ENCODE assay signal across 8 mouse cellular contexts in the genomic region with DNA sequence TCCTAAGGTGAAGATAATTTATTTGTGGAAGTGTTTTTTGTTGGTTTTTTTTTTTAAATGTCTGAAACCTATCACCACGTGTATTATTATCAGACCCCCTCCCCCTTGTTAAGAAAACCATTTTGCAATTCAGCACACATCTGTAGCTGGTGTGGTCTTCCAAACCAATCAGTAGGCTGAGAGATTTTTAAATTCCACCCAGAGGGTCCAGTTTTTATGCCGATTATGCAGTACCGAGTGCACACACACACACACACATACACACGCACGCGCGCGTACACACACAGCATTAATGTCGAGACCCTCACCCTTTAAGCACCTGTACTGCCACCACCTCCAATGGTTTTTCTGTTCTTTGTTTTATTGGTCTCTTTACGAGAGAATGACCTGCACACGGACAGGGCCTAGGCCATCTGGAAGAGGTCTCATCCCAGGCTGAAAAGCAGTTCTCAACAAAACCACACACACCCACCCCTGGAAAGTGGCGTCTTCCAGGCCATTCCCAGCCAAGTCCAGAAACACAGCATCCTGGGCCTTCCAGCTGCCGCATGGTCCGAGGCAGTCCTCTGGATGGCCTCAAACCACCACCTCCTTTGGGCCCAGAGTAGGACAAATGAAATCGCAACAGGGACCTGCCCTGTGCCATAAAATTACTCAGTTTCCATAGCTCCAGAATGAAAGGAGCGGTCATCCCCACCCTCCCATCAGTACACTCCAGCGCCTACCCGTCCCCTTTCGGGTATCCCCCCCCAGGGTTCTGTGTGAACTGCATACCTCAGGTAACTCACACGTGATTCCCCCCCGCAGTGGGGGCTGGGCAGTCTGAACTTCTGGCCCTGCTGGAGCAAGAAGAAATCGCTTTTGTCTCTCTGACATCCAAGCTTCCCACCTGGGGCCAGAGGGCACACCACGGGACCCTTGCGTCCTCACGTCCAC. TPM values are rescaled to one million over a fixed set of nuclear protein-coding genes. Genes with fewer than 3 reads are reported as not detected.
DNase-seq lines count a peak whose midpoint lies in the region; ATAC-seq and TF ChIP-seq lines count a peak whose summit lies in the region.

No protein-coding gene starts in this region.

- peak overlapping the region; percentile 74 for H3K4me2 ChIP-seq in embryonic facial prominence, embryonic 14.5 days (ENCODE audit: low read depth, low read length)
- peak overlapping the region; percentile 74 for H3K4me2 ChIP-seq in hindbrain, embryonic 12.5 days (replicated peaks)
- peak overlapping the region; percentile 75 for H3K4me2 ChIP-seq in myocyte (ENCODE audit: low read depth)

- no peak for ATAC-seq in embryonic facial prominence, embryonic 14.5 days (ENCODE audit: low read depth)
- peak; percentile 20 for ATAC-seq in hindbrain, embryonic 12.5 days (ENCODE audit: low FRiP score)
- no peak for ATAC-seq in megakaryocyte progenitor cell, adult 5-6 weeks (replicated peaks; ENCODE audit: poor library complexity)

- H3K9ac ChIP-seq in embryonic facial prominence, embryonic 14.5 days (ENCODE audit: low read depth, low read length) = peak overlapping the region; percentile 85
- peak overlapping the region; percentile 98 for H3K9ac ChIP-seq in hindbrain, embryonic 12.5 days

- peak overlapping the region; percentile 84 for H3ac ChIP-seq in myocyte (ENCODE audit: control insufficient read depth, insufficient read length)

- H3K4me3 ChIP-seq in embryonic facial prominence, embryonic 14.5 days (ENCODE audit: low read depth, low read length) = peak overlapping the region; percentile 82
- peak overlapping the region; percentile 95 for H3K4me3 ChIP-seq in hindbrain, embryonic 12.5 days
- H3K4me3 ChIP-seq in myocyte = peak overlapping the region; percentile 100

- H3K9me3 ChIP-seq in embryonic facial prominence, embryonic 14.5 days (ENCODE audit: control insufficient read depth, low read length) = no peaks in the 10 kb centered on the region
- H3K9me3 ChIP-seq in hindbrain, embryonic 12.5 days (replicated peaks) = no peaks in the 10 kb centered on the region

- peaks cover 51% of the 10 kb centered on the region for H3K79me2 ChIP-seq in myocyte (ENCODE audit: control insufficient read depth, insufficient read depth)

- no peaks in the 10 kb centered on the region for H3K27me3 ChIP-seq in embryonic facial prominence, embryonic 14.5 days (replicated peaks; ENCODE audit: control insufficient read depth, insufficient read depth, low read length)
- no peaks in the 10 kb centered on the region for H3K27me3 ChIP-seq in hindbrain, embryonic 12.5 days
- no peaks in the 10 kb centered on the region for H3K27me3 ChIP-seq in myocyte (ENCODE audit: control insufficient read depth, insufficient read depth, insufficient read length)

- H3K4me1 ChIP-seq in embryonic facial prominence, embryonic 14.5 days (ENCODE audit: control insufficient read depth, insufficient read depth, low read length) = peaks cover 13% of the 10 kb centered on the region; the same call in 1 of the 2 replicates
- peaks cover 20% of the 10 kb centered on the region for H3K4me1 ChIP-seq in hindbrain, embryonic 12.5 days

- no peaks in the 10 kb centered on the region for H3K36me3 ChIP-seq in embryonic facial prominence, embryonic 14.5 days (ENCODE audit: control insufficient read depth, insufficient read depth, low read length)
- peaks cover 15% of the 10 kb centered on the region for H3K36me3 ChIP-seq in hindbrain, embryonic 12.5 days
- H3K36me3 ChIP-seq in myocyte (ENCODE audit: control insufficient read depth, insufficient read depth) = peaks cover 15% of the 10 kb centered on the region

- TF ChIP-seq POLR2A in myocyte (IDR thresholded peaks at IDR 0.05; ENCODE audit: insufficient read length, low read depth) = peak; percentile 28

- peak overlapping the region; percentile 80; the same call in 1 of the 2 replicates for H3K27ac ChIP-seq in embryonic facial prominence, embryonic 14.5 days (replicated peaks; ENCODE audit: low read depth, low read length)
- H3K27ac ChIP-seq in hindbrain, embryonic 12.5 days = peak overlapping the region; percentile 98

- peak; percentile 35 to 71 for DNase-seq in adrenal gland, adult (ENCODE audit: inconsistent age in 2 of 2, low spot score in 1 of 2)
- DNase-seq in adrenal gland, postnatal 4 days (ENCODE audit: low spot score in 2 of 2) = no peak
- DNase-seq in ZHBTc4 (ENCODE audit: low read depth, low spot score) (peak; percentile 40), liver (peak; percentile 15)
- DNase-seq in embryonic facial prominence, embryonic 14.5 days (ENCODE audit: low spot score) = peak; percentile 63

- 15% methylated on average over 22 of the region's 25 CpGs for WGBS in embryonic facial prominence, embryonic 14.5 days
- 3% methylated on average over 25 of the region's 25 CpGs for WGBS in hindbrain, embryonic 12.5 days

TF ChIP-seq in myocyte, 11 proteins besides CTCF, POLR2A, EP300 and RAD21:
- TF ChIP-seq USF1 (IDR thresholded peaks at IDR 0.05; ENCODE audit: low read depth) = peak; percentile 23
- no peak for TF ChIP-seq TCF12 (IDR thresholded peaks at IDR 0.05; ENCODE audit: insufficient read depth, poor library complexity, severe bottlenecking)

RNA-seq across cellular contexts. Expression of gene Arl4c, which starts 1.9 kb away (rescaled TPM):
- total RNA-seq in adrenal gland, postnatal 4 days (2021) = 10 to 100 TPM; 19.0 to 24.8 TPM
- polyA plus RNA-seq in embryonic facial prominence, embryonic 14.5 days (2014; fragmentation: Nextera tagmentation; extraction: Ambion mirVana) = 6.6 and 6.9 TPM in 2 replicates
- polyA plus RNA-seq in hindbrain, embryonic 12.5 days (2016; fragmentation: Nextera tagmentation; extraction: Ambion mirVana) = 49.4 and 49.8 TPM in 2 replicates
- 25.2 TPM for polyA plus RNA-seq in myocyte (2012; fragmentation: generic; extraction: Trizol)
- total RNA-seq in megakaryocyte progenitor cell, adult 5-6 weeks (2015) = 3.3 and 5.5 TPM in 2 replicates
- total RNA-seq in megakaryocyte progenitor cell, adult 5-6 weeks (2017) = 4.5 and 5.0 TPM in 2 replicates

Comparison
In these comparisons a context has a peak if more than half of its experiments do, and no peak if none do; other contexts are left out.
1. DNase-seq: peak in adrenal gland, adult (2 of 2), ZHBTc4 (single experiment), embryonic facial prominence, embryonic 14.5 days (single experiment) and liver (single experiment); none in adrenal gland, postnatal 4 days (0 of 2).
2. Peak in every context shown above with its lines, with median percentiles within 50 percentile points of each other: H3K4me2 ChIP-seq and H3K4me3 ChIP-seq.